Mouse (Mus musculus) bone marrow, adult 2 months (tissue): ENCODE measurements around the gene Zfp185.

Experiments
- CTCF ChIP-seq: fragments of 200-500 bp; IDR thresholded peaks from 2 replicates; pipeline ENCODE4 v1.5.1; 2011; ENCODE audit warnings: low read length, control low read depth; ENCODE audit not compliant: control insufficient read depth, insufficient read depth
- POLR2A ChIP-seq: fragments of 200-500 bp; IDR thresholded peaks from 2 replicates; pipeline ENCODE4 v1.6.1; 2011; ENCODE audit warnings: low read depth, mild to moderate bottlenecking, control low read depth, low read length, borderline replicate concordance; ENCODE audit not compliant: control insufficient read depth

DNA sequence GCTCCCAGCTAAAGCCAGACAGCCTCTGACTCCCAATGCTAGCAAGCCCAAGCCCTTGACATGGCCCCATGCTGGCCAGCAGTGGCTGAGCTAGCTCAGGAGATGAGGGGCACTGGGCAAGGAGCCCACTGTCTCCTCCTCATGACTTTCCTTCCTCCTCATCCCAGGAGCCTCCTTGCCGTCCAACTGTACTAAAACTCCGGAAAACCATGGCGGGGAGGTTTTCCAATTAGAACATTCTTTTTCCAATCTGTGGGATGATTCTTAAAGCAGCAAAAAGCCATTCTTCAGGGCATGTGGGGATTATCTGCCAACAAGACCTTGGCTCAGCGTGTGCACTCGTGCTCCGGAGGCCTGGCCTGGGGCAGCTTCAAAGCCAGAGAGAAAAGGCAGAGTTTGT is 4.3 kb upstream of the Zfp185 start:
- TF ChIP-seq POLR2A (no peak), CTCF (no peak)
